ENCODE assay signal across 23 mouse cellular contexts in genomic region chr1:120021951-120022350, GRCm38 (mm10). TPM values are rescaled to one million over a fixed set of nuclear protein-coding genes. Genes with fewer than 3 reads are reported as not detected.
DNase-seq lines count a peak whose midpoint lies in the region; ATAC-seq and TF ChIP-seq lines count a peak whose summit lies in the region.
"Had no signal": no experiment of that assay in that cellular context is flagged by ENCODE, and none has a peak within 500 bp of the region (broad histone marks: within the 10 kb centered on the region; RNA-seq: fewer than 3 reads in every experiment).

No protein-coding gene starts in this region.

- peaks cover 16% of the 10 kb centered on the region for H3K4me1 ChIP-seq in heart, postnatal 0 days (ENCODE audit: control insufficient read depth, insufficient read depth)
- H3K4me1 ChIP-seq in heart, embryonic 11.5 days (ENCODE audit: control insufficient read depth, insufficient read depth, low read length) = peaks cover 6% of the 10 kb centered on the region
- no peaks in the 10 kb centered on the region for H3K4me1 ChIP-seq in midbrain, postnatal 0 days (ENCODE audit: insufficient read depth, low read length)
- no peaks in the 10 kb centered on the region for H3K4me1 ChIP-seq in midbrain, embryonic 16.5 days (ENCODE audit: control insufficient read depth, insufficient read depth, low read length)
- H3K4me1 ChIP-seq: stomach, embryonic 15.5 days had no signal

- WGBS in heart, postnatal 0 days = 82% methylated on average over 17 of the region's 17 CpGs
- WGBS in heart, embryonic 11.5 days (ENCODE audit: insufficient replicate concordance) = 81% methylated on average over 17 of the region's 17 CpGs
- 91% methylated on average over 17 of the region's 17 CpGs for WGBS in midbrain, postnatal 0 days
- 94% methylated on average over 17 of the region's 17 CpGs for WGBS in midbrain, embryonic 16.5 days

- no peak overlapping the region for H3K9ac ChIP-seq in heart, postnatal 0 days (replicated peaks; ENCODE audit: low read depth, low read length)
- no peak overlapping the region for H3K9ac ChIP-seq in heart, embryonic 11.5 days (ENCODE audit: low read depth, low read length)
- H3K9ac ChIP-seq in midbrain, postnatal 0 days (replicated peaks; ENCODE audit: low read length, poor library complexity, severe bottlenecking) = no peak overlapping the region
- H3K9ac ChIP-seq in midbrain, embryonic 16.5 days (ENCODE audit: low read depth, low read length) = no peak overlapping the region
- H3K9ac ChIP-seq: forebrain, embryonic 13.5 days; heart, embryonic 13.5 days; stomach, embryonic 15.5 days had no signal

- no peak overlapping the region for H3K4me3 ChIP-seq in heart, postnatal 0 days (ENCODE audit: low read depth, low read length)
- H3K4me3 ChIP-seq in heart, embryonic 11.5 days (ENCODE audit: low read depth, low read length) = no peak overlapping the region
- no peak overlapping the region for H3K4me3 ChIP-seq in midbrain, postnatal 0 days (ENCODE audit: low read depth, low read length)
- no peak overlapping the region for H3K4me3 ChIP-seq in midbrain, embryonic 16.5 days (ENCODE audit: low read depth, low read length)
- H3K4me3 ChIP-seq: embryonic facial prominence, embryonic 10.5 days; forebrain, embryonic 13.5 days; heart, embryonic 13.5 days; stomach, embryonic 15.5 days had no signal

- no peak for TF ChIP-seq EP300 in heart, postnatal 0 days (IDR thresholded peaks at IDR 0.05; ENCODE audit: low read depth)

- H3K27ac ChIP-seq in heart, postnatal 0 days (ENCODE audit: low read depth) = no peak overlapping the region
- no peak overlapping the region for H3K27ac ChIP-seq in heart, embryonic 11.5 days (ENCODE audit: low read depth, low read length)
- no peak overlapping the region for H3K27ac ChIP-seq in midbrain, postnatal 0 days (ENCODE audit: low read depth, low read length)
- H3K27ac ChIP-seq in midbrain, embryonic 16.5 days (ENCODE audit: low read length) = no peak overlapping the region
- H3K27ac ChIP-seq: embryonic facial prominence, embryonic 10.5 days; forebrain, embryonic 13.5 days; heart, embryonic 13.5 days; stomach, embryonic 15.5 days had no signal

- intact Hi-C loops in left cerebral cortex, postnatal 4 days (cut with DNase I) = no loop called here

- ATAC-seq in heart, postnatal 0 days (ENCODE audit: insufficient read depth, low read depth) = 0 out of 2 replicates have a peak, but pooled peaks have one; percentile 6
- no peak for ATAC-seq in heart, embryonic 11.5 days (replicated peaks; ENCODE audit: insufficient number of reproducible peaks, low FRiP score, low TSS enrichment)
- ATAC-seq in midbrain, postnatal 0 days (ENCODE audit: low FRiP score) = no peak
- no peak for ATAC-seq in midbrain, embryonic 16.5 days
- ATAC-seq: forebrain, embryonic 13.5 days had no signal

- DNase-seq in heart, postnatal 0 days (ENCODE audit: low spot score) = no peak
- DNase-seq in midbrain, postnatal 0 days (ENCODE audit: low spot score) = peak; percentile 24
- DNase-seq in left cerebral cortex, postnatal 4 days = peak; percentile 27
- DNase-seq in telencephalon, adult 2 months (ENCODE audit: low read depth, low spot score) = peak; percentile 35
- DNase-seq in gastrocnemius, postnatal 4 days (ENCODE audit: low spot score in 2 of 2) = no peak
- DNase-seq: heart, postnatal 4 days; kidney, adult 2 months; kidney, postnatal 36 days; lung, adult 18-20 months; lung, postnatal 4 days; spleen, adult 18-20 months; thymus, postnatal 25 days had no signal

- H3K4me2 ChIP-seq in heart, postnatal 0 days (ENCODE audit: low read depth, low read length) = no peak overlapping the region
- no peak overlapping the region for H3K4me2 ChIP-seq in heart, embryonic 11.5 days
- H3K4me2 ChIP-seq in midbrain, postnatal 0 days (ENCODE audit: low read depth, low read length, poor library complexity, severe bottlenecking) = no peak overlapping the region
- H3K4me2 ChIP-seq in midbrain, embryonic 16.5 days (ENCODE audit: low read length) = no peak overlapping the region
- H3K4me2 ChIP-seq: forebrain, embryonic 13.5 days; heart, embryonic 13.5 days; midbrain, embryonic 11.5 days; stomach, embryonic 15.5 days had no signal

- no peak for TF ChIP-seq CTCF in heart, postnatal 0 days (IDR thresholded peaks at IDR 0.05; ENCODE audit: low read depth)
- no peak for TF ChIP-seq CTCF in midbrain, postnatal 0 days (IDR thresholded peaks at IDR 0.05)

- no peaks in the 10 kb centered on the region for H3K27me3 ChIP-seq in heart, postnatal 0 days (ENCODE audit: control insufficient read depth, insufficient read depth, low read length)
- H3K27me3 ChIP-seq in heart, embryonic 11.5 days (ENCODE audit: control insufficient read depth, insufficient read depth, low read length) = no peaks in the 10 kb centered on the region
- H3K27me3 ChIP-seq in midbrain, postnatal 0 days (ENCODE audit: insufficient read depth, low read length) = no peaks in the 10 kb centered on the region
- H3K27me3 ChIP-seq in midbrain, embryonic 16.5 days (ENCODE audit: control insufficient read depth, insufficient read depth, low read depth, low read length) = no peaks in the 10 kb centered on the region
- H3K27me3 ChIP-seq: forebrain, embryonic 13.5 days; heart, embryonic 13.5 days; stomach, embryonic 15.5 days had no signal

- no peaks in the 10 kb centered on the region for H3K36me3 ChIP-seq in heart, postnatal 0 days (replicated peaks; ENCODE audit: control insufficient read depth, insufficient read depth, low read length)
- no peaks in the 10 kb centered on the region for H3K36me3 ChIP-seq in heart, embryonic 11.5 days (ENCODE audit: control insufficient read depth, insufficient read depth, low read length)
- no peaks in the 10 kb centered on the region for H3K36me3 ChIP-seq in midbrain, postnatal 0 days (ENCODE audit: insufficient read depth, low read length)
- no peaks in the 10 kb centered on the region for H3K36me3 ChIP-seq in midbrain, embryonic 16.5 days (ENCODE audit: control insufficient read depth, insufficient read depth, low read length)
- H3K36me3 ChIP-seq: embryonic facial prominence, embryonic 10.5 days; G1E; heart, embryonic 13.5 days; stomach, embryonic 15.5 days had no signal

- no peaks in the 10 kb centered on the region for H3K9me3 ChIP-seq in heart, postnatal 0 days (replicated peaks; ENCODE audit: control insufficient read depth, low read length)
- H3K9me3 ChIP-seq in heart, embryonic 11.5 days (replicated peaks; ENCODE audit: control insufficient read depth, low read length) = no peaks in the 10 kb centered on the region
- no peaks in the 10 kb centered on the region for H3K9me3 ChIP-seq in midbrain, postnatal 0 days (ENCODE audit: low read length)
- H3K9me3 ChIP-seq in midbrain, embryonic 16.5 days (replicated peaks; ENCODE audit: control insufficient read depth, low read length, poor library complexity, severe bottlenecking) = no peaks in the 10 kb centered on the region
- H3K9me3 ChIP-seq: embryonic facial prominence, embryonic 10.5 days; forebrain, embryonic 13.5 days; G1E; heart, embryonic 13.5 days; stomach, embryonic 15.5 days had no signal

RNA-seq across cellular contexts. Expression of gene Sctr, which starts 15.3 kb away (rescaled TPM):
- total RNA-seq in heart, postnatal 0 days (2014; rRNA removed; ENCODE audit: low replicate concordance) = not detected in 2 replicates
- not detected in 2 replicates for polyA plus RNA-seq in heart, postnatal 0 days (2015; fragmentation: Nextera tagmentation; extraction: Ambion mirVana)
- polyA plus RNA-seq in heart, embryonic 11.5 days (2014; fragmentation: Nextera tagmentation; extraction: Ambion mirVana) = 0.15 TPM in 1 of 2 replicates, not detected in the other
- total RNA-seq in midbrain, postnatal 0 days (2014; rRNA removed) = 0.66 and 1.6 TPM in 2 replicates
- polyA plus RNA-seq in midbrain, postnatal 0 days (2015; fragmentation: Nextera tagmentation; extraction: Ambion mirVana) = 1.00 and 1.0 TPM in 2 replicates
- 0.63 and 1.0 TPM in 2 replicates for polyA plus RNA-seq in midbrain, embryonic 16.5 days (2015; fragmentation: Nextera tagmentation; extraction: Ambion mirVana)
- total RNA-seq in left cerebral cortex, postnatal 4 days (2021) = 1 to 10 TPM in 1 of 2 experiments, under 1 TPM in 1; 0.96 to 1.2 TPM
- 1 to 10 TPM; 2.0 to 2.4 TPM for total RNA-seq in gastrocnemius, postnatal 4 days (2021)
- total RNA-seq: G1E; granulocyte monocyte progenitor cell, adult 5-6 weeks; liver, adult 2 months had no signal
- polyA plus RNA-seq: G1E; liver, adult 2 months had no signal

RNA-seq across cellular contexts. Expression of gene Cfap221, which starts 24.9 kb away (rescaled TPM):
- total RNA-seq in heart, postnatal 0 days (2014; rRNA removed; ENCODE audit: low replicate concordance) = not detected in 2 replicates
- 0.04 TPM in 1 of 2 replicates, not detected in the other for polyA plus RNA-seq in heart, postnatal 0 days (2015; fragmentation: Nextera tagmentation; extraction: Ambion mirVana)
- polyA plus RNA-seq in heart, embryonic 11.5 days (2014; fragmentation: Nextera tagmentation; extraction: Ambion mirVana) = 0.17 TPM in 1 of 2 replicates, not detected in the other
- total RNA-seq in midbrain, postnatal 0 days (2014; rRNA removed) = 0.55 TPM in 1 of 2 replicates, not detected in the other
- polyA plus RNA-seq in midbrain, postnatal 0 days (2015; fragmentation: Nextera tagmentation; extraction: Ambion mirVana) = 0.13 and 0.63 TPM in 2 replicates
- 0.40 and 0.62 TPM in 2 replicates for polyA plus RNA-seq in midbrain, embryonic 16.5 days (2015; fragmentation: Nextera tagmentation; extraction: Ambion mirVana)
- total RNA-seq in left cerebral cortex, postnatal 4 days (2021) = under 1 TPM; 0.36 to 0.44 TPM
- total RNA-seq in gastrocnemius, postnatal 4 days (2021) = not detected
- total RNA-seq: adrenal gland, adult 18-20 months; G1E; granulocyte monocyte progenitor cell, adult 5-6 weeks; heart, postnatal 4 days; liver, adult 2 months had no signal
- polyA plus RNA-seq: embryonic facial prominence, embryonic 10.5 days; forebrain, embryonic 13.5 days; G1E; heart, embryonic 13.5 days; kidney, adult 2 months; liver, adult 2 months had no signal

RNA-seq across cellular contexts. Expression of gene Tmem37, which starts 51.9 kb away (rescaled TPM):
- total RNA-seq in heart, postnatal 0 days (2014; rRNA removed; ENCODE audit: low replicate concordance) = 0.23 and 7.8 TPM in 2 replicates
- 6.8 and 6.9 TPM in 2 replicates for polyA plus RNA-seq in heart, postnatal 0 days (2015; fragmentation: Nextera tagmentation; extraction: Ambion mirVana)
- polyA plus RNA-seq in heart, embryonic 11.5 days (2014; fragmentation: Nextera tagmentation; extraction: Ambion mirVana) = 19.1 and 19.6 TPM in 2 replicates
- 2.7 and 4.0 TPM in 2 replicates for total RNA-seq in midbrain, postnatal 0 days (2014; rRNA removed)
- polyA plus RNA-seq in midbrain, postnatal 0 days (2015; fragmentation: Nextera tagmentation; extraction: Ambion mirVana) = 6.9 and 7.5 TPM in 2 replicates
- polyA plus RNA-seq in midbrain, embryonic 16.5 days (2015; fragmentation: Nextera tagmentation; extraction: Ambion mirVana) = 4.9 and 5.1 TPM in 2 replicates
- total RNA-seq in left cerebral cortex, postnatal 4 days (2021) = 1 to 10 TPM; 1.4 to 1.8 TPM
- total RNA-seq in gastrocnemius, postnatal 4 days (2021) = 10 to 100 TPM; 11.7 to 16.9 TPM
- polyA plus RNA-seq: G1E had no signal

Comparison
In these comparisons a context has a peak if more than half of its experiments do, and no peak if none do; other contexts are left out.
1. DNase-seq: peak in midbrain, postnatal 0 days (single experiment), left cerebral cortex, postnatal 4 days (single experiment) and telencephalon, adult 2 months (single experiment); none in heart, postnatal 0 days (single experiment) and gastrocnemius, postnatal 4 days (0 of 2).